Mouse (Mus musculus) forebrain, embryonic 12.5 days (tissue): ENCODE data around the gene Xylt1. TPM values are rescaled to one million over a fixed set of nuclear protein-coding genes. Genes with fewer than 3 reads are reported as not detected.

Source experiments
- ATAC-seq: fragments of 200-750 bp; cut with Nextera tagmentation; 2 replicates; pipeline ENCODE4 v1.8.0; 2017; ENCODE audit warnings: moderate TSS enrichment; ENCODE audit not compliant: low FRiP score
- H3K27ac ChIP-seq: fragments of 300-500 bp; sonication (generic); 2 replicates; pipeline ENCODE4 v1.5.1; 2016; ENCODE audit warnings: mild to moderate bottlenecking
- H3K27me3 ChIP-seq: fragments of 300-500 bp; sonication (generic); 2 replicates; pipeline ENCODE4 v1.6.1; 2016; ENCODE audit warnings: mild to moderate bottlenecking
- H3K36me3 ChIP-seq: fragments of 300-500 bp; sonication (generic); replicated peaks from 2 replicates; pipeline ENCODE4 v1.6.1; 2016; ENCODE audit warnings: mild to moderate bottlenecking
- H3K4me1 ChIP-seq: fragments of 300-500 bp; sonication (generic); 2 replicates; pipeline ENCODE4 v1.6.1; 2016
- H3K4me2 ChIP-seq: fragments of 300-500 bp; sonication (generic); 2 replicates; pipeline ENCODE4 v1.6.1; 2016; ENCODE audit warnings: mild to moderate bottlenecking, moderate library complexity
- H3K4me3 ChIP-seq: fragments of 300-500 bp; sonication (generic); replicated peaks from 2 replicates; pipeline ENCODE4 v1.5.1; 2016; ENCODE audit warnings: mild to moderate bottlenecking
- H3K9ac ChIP-seq: fragments of 300-500 bp; sonication (generic); 2 replicates; pipeline ENCODE4 v1.6.1; 2016; ENCODE audit warnings: mild to moderate bottlenecking
- H3K9me3 ChIP-seq: fragments of 300-500 bp; sonication (generic); 2 replicates; pipeline ENCODE4 v1.6.1; 2016
- WGBS: fragments of 180-500 bp; shearing (Covaris S2); methylation state at CpG from one replicate; pipeline ENCODE4 v1.1.7; 2016; 5-methylcytosine and 5-hydroxymethylcytosine counted together
- polyA plus RNA-seq: library from polyadenylated mRNA; unstranded; fragments of >200 nt; fragmentation: Nextera tagmentation; extraction: Ambion mirVana; gene quantifications from 2 replicates; pipeline ENCODE4 v1.2.1, GENCODE M21; 2016

Xylt1 gene
- polyA plus RNA-seq, 1 experiment from 2014 or later = 5.0 TPM

GRCm38 (mm10) chr7:117399971-117400370 is 19.2 kb downstream of the Xylt1 start:
- no peak overlapping the region for H3K9ac ChIP-seq
- H3K27me3 ChIP-seq = no peaks in the 10 kb centered on the region
- H3K4me3 ChIP-seq = no peak overlapping the region
- no peak overlapping the region for H3K27ac ChIP-seq
- H3K4me1 ChIP-seq = peaks cover 8% of the 10 kb centered on the region; the same call in 1 of the 2 replicates
- 85% methylated on average over 5 of the region's 5 CpGs for WGBS
- no peak overlapping the region for H3K4me2 ChIP-seq
- no peak for ATAC-seq
- H3K36me3 ChIP-seq = no peaks in the 10 kb centered on the region; the same call in 1 of the 2 replicates
- H3K9me3 ChIP-seq = 0 out of 2 replicates have a peak, but pooled peaks cover 3% of the 10 kb centered on the region

DNA sequence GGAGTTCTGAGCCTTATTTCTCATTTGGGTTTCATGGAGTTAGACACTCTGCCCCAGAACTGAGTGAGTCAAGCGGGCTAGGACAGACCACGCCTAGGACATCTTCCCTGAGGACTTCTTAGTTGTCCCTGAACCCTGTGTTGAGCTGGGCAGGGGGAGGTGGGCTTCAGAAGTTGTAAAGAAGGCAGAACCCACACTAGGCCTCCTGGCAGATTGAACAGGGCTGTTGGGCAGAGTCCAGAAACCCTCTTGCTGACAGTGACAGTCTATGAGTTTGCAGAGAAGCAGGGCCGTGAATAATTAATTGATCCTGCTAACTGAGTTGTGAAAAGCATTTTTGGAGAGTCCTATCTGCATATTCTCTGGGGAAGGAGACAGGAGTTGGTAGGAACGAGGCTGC is 20.8 kb downstream of the Xylt1 start:
- H3K36me3 ChIP-seq = no peaks in the 10 kb centered on the region; the same call in 1 of the 2 replicates
- H3K27me3 ChIP-seq = no peaks in the 10 kb centered on the region
- WGBS = 72% methylated on average over 4 of the region's 4 CpGs
- no peak overlapping the region for H3K4me3 ChIP-seq
- H3K9ac ChIP-seq = no peak overlapping the region
- no peak overlapping the region for H3K4me2 ChIP-seq
- H3K9me3 ChIP-seq = 0 out of 2 replicates have a peak, but pooled peaks cover 3% of the 10 kb centered on the region
- no peak overlapping the region for H3K27ac ChIP-seq
- no peak for ATAC-seq
- H3K4me1 ChIP-seq = peaks cover 8% of the 10 kb centered on the region; the same call in 1 of the 2 replicates

GRCm38 (mm10) chr7:117406336-117406735 is 25.6 kb downstream of the Xylt1 start:
- 92% methylated on average over 3 of the region's 3 CpGs for WGBS
- peaks cover 8% of the 10 kb centered on the region; the same call in 1 of the 2 replicates for H3K4me1 ChIP-seq
- H3K36me3 ChIP-seq = 0 out of 2 replicates have a peak, but pooled peaks cover 4% of the 10 kb centered on the region
- ATAC-seq = no peak
- H3K9ac ChIP-seq = no peak overlapping the region
- no peak overlapping the region for H3K4me3 ChIP-seq
- no peaks in the 10 kb centered on the region for H3K9me3 ChIP-seq
- H3K27ac ChIP-seq = no peak overlapping the region
- H3K27me3 ChIP-seq = no peaks in the 10 kb centered on the region
- H3K4me2 ChIP-seq = no peak overlapping the region

GRCm38 (mm10) chr7:117409268-117409988 is 28.6 kb downstream of the Xylt1 start:
- ATAC-seq = no peak

GRCm38 (mm10) chr7:117411874-117412273 is 31.1 kb downstream of the Xylt1 start:
- WGBS = 96% methylated on average over 2 of the region's 2 CpGs
- no peak overlapping the region for H3K27ac ChIP-seq
- no peak overlapping the region for H3K4me3 ChIP-seq
- H3K27me3 ChIP-seq = no peaks in the 10 kb centered on the region
- ATAC-seq = no peak
- H3K9ac ChIP-seq = no peak overlapping the region
- H3K4me2 ChIP-seq = no peak overlapping the region
- peaks cover 6% of the 10 kb centered on the region for H3K4me1 ChIP-seq
- 0 out of 2 replicates have a peak, but pooled peaks cover 4% of the 10 kb centered on the region for H3K36me3 ChIP-seq
- no peaks in the 10 kb centered on the region for H3K9me3 ChIP-seq

More at GRCm38 (mm10) chr7:117409268-117409988, 28.6 kb downstream of the Xylt1 start:
- peaks cover 3% of the 10 kb centered on the region; the same call in 1 of the 2 replicates for H3K4me1 ChIP-seq
- H3K9me3 ChIP-seq = no peaks in the 10 kb centered on the region
- WGBS = 82% methylated on average over 8 of the region's 8 CpGs
- H3K4me2 ChIP-seq = no peak overlapping the region
- no peak overlapping the region for H3K9ac ChIP-seq
- H3K36me3 ChIP-seq = 0 out of 2 replicates have a peak, but pooled peaks cover 4% of the 10 kb centered on the region
- H3K4me3 ChIP-seq = no peak overlapping the region
- no peaks in the 10 kb centered on the region for H3K27me3 ChIP-seq
- H3K27ac ChIP-seq = no peak overlapping the region

DNA sequence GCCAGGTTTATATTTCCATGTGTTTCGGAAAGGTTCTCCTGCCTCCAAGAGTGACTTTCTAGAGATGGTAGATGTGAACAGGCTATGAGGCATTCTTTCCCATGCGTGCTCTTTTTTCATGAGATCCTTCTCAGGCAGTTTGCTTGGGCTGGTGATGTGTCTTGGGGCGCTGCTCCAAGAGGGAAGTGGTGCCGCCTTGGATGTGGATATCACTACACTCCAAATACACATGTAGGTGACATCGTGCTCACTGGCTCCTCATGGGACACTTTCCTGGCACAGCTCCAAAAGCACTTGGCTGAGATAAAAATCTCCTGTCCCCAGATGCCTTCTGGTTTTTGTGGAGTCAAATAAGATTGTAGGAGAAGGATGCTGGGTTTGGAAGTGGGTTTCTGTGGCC is 31.6 kb downstream of the Xylt1 start:
- H3K9ac ChIP-seq = no peak overlapping the region
- H3K4me1 ChIP-seq = peaks cover 6% of the 10 kb centered on the region
- no peaks in the 10 kb centered on the region for H3K9me3 ChIP-seq
- no peaks in the 10 kb centered on the region for H3K27me3 ChIP-seq
- H3K27ac ChIP-seq = no peak overlapping the region
- 0 out of 2 replicates have a peak, but pooled peaks cover 4% of the 10 kb centered on the region for H3K36me3 ChIP-seq
- no peak for ATAC-seq
- H3K4me3 ChIP-seq = no peak overlapping the region
- 84% methylated on average over 5 of the region's 5 CpGs for WGBS
- H3K4me2 ChIP-seq = no peak overlapping the region

GRCm38 (mm10) chr7:117414341-117415008 is 33.7 kb downstream of the Xylt1 start:
- Histone ChIP-seq H3K27ac (no peak overlapping the region), H3K4me3 (no peak overlapping the region), H3K4me2 (no peak overlapping the region), H3K36me3 (no peaks in the 10 kb centered on the region), H3K9ac (no peak overlapping the region), H3K9me3 (no peaks in the 10 kb centered on the region), H3K4me1 (peaks cover 17% of the 10 kb centered on the region), H3K27me3 (no peaks in the 10 kb centered on the region)
- 87% methylated on average over 12 of the region's 12 CpGs for WGBS
- no peak for ATAC-seq

GRCm38 (mm10) chr7:117415009-117415363 is 34.2 kb downstream of the Xylt1 start:
- Histone ChIP-seq H3K4me2 (no peak overlapping the region), H3K27me3 (no peaks in the 10 kb centered on the region), H3K4me3 (no peak overlapping the region), H3K9me3 (no peaks in the 10 kb centered on the region), H3K4me1 (peaks cover 22% of the 10 kb centered on the region), H3K36me3 (no peaks in the 10 kb centered on the region), H3K9ac (no peak overlapping the region), H3K27ac (no peak overlapping the region)
- no peak for ATAC-seq
- WGBS = 92% methylated on average over 8 of the region's 8 CpGs

- Histone ChIP-seq H3K27me3 (no peaks in the 10 kb centered on the region), H3K9ac (no peak overlapping the region), H3K4me2 (no peak overlapping the region), H3K36me3 (no peaks in the 10 kb centered on the region), H3K4me3 (no peak overlapping the region), H3K27ac (peak overlapping the region; percentile 46; the same call in 1 of the 2 replicates), H3K9me3 (no peaks in the 10 kb centered on the region), H3K4me1 (peaks cover 40% of the 10 kb centered on the region)
- WGBS = 36% methylated on average over 5 of the region's 5 CpGs
- peak; percentile 67; the same call in 1 of the 2 replicates for ATAC-seq
Measured at GRCm38 (mm10) chr7:117419041-117419440, 38.3 kb downstream of the Xylt1 start.

DNA sequence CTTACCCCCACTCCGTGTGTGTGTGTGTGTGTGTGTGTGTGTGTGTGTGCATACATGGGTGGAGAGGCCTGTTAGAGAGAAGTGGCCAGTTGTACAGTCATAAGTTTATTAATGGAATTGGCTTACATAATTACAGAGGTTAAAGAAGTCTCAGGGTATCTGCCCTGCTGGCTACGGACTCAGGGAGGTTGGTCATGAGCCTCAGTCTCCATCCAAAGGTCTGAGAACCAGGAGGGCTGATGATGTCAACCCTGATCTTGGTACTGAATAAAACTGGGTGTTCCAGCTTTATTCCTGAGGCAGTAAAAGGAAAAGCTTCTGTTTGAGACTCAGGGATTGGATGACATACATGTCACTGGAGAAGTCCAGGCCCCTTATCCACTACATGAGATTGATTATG is 39.1 kb downstream of the Xylt1 start:
- H3K27me3 ChIP-seq = no peaks in the 10 kb centered on the region
- WGBS = 81% methylated on average over 2 of the region's 2 CpGs
- H3K27ac ChIP-seq = peak overlapping the region; percentile 81
- H3K36me3 ChIP-seq = no peaks in the 10 kb centered on the region
- no peak overlapping the region for H3K4me3 ChIP-seq
- no peak for ATAC-seq
- no peak overlapping the region for H3K4me2 ChIP-seq
- H3K9me3 ChIP-seq = no peaks in the 10 kb centered on the region
- no peak overlapping the region for H3K9ac ChIP-seq
- peaks cover 43% of the 10 kb centered on the region for H3K4me1 ChIP-seq

GRCm38 (mm10) chr7:117420301-117420700 is 39.5 kb downstream of the Xylt1 start:
- Histone ChIP-seq H3K27ac (peak overlapping the region; percentile 81), H3K36me3 (no peaks in the 10 kb centered on the region), H3K4me2 (no peak overlapping the region), H3K4me1 (peaks cover 40% of the 10 kb centered on the region), H3K27me3 (no peaks in the 10 kb centered on the region), H3K9me3 (no peaks in the 10 kb centered on the region), H3K9ac (no peak overlapping the region), H3K4me3 (no peak overlapping the region)
- no peak for ATAC-seq

DNA sequence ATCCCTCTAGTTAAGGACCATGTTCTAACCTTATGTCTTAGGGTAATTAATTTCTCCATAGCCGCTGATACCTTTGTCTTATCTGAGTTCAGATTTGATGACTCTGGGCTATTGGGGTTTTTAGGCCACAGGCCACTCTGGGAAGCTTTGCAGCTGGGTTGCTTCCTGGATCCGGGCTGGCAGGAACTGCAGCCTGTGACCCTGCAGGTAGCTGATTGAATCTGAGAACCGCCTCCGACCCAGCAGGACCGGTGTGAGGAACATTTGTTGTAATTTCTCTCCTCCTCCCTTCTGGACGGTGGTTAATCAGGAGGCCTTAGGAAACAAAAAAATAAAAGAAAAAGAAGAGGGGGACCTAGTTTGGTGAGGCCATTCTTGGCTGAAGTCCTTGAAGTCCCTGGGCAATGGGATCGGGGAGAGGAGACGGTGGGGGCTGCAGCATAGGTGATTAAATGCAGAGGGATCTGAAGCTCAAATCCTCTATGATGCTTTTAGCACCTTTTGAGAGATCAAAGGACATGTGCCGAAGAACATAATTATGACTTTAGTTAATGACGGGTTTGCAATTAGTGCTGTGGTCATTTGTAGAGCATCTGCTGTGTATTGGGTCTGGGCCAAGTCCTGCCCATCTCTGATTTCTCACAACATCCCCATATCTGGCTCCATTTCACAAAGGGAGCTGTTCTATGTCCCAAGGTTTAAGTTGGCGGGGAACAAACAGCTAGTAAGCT is 40.2 kb downstream of the Xylt1 start:
- Histone ChIP-seq H3K36me3 (no peaks in the 10 kb centered on the region), H3K4me3 (no peak overlapping the region), H3K4me1 (peaks cover 40% of the 10 kb centered on the region), H3K27me3 (no peaks in the 10 kb centered on the region), H3K9ac (no peak overlapping the region), H3K9me3 (no peaks in the 10 kb centered on the region), H3K27ac (peak overlapping the region; percentile 81), H3K4me2 (no peak overlapping the region)
- peak; percentile 63; the same call in 1 of the 2 replicates for ATAC-seq
- 35% methylated on average over 11 of the region's 11 CpGs for WGBS
